Mouse (Mus musculus) small intestine, adult 2 months (tissue): Measurements from ENCODE around the gene Reep1. TPM values are rescaled to one million over a fixed set of nuclear protein-coding genes. Genes with fewer than 3 reads are reported as not detected.
A peak's percentile ranks its signal among the peaks of the same experiment; 100 is the strongest.

ENCODE experiments used
- H3K27ac ChIP-seq: fragments of 200-500 bp; 2 replicates; pipeline ENCODE4 v1.5.1; 2012; ENCODE audit warnings: low read depth, low read length, control low read depth, inconsistent platforms; ENCODE audit not compliant: insufficient read depth
- H3K27me3 ChIP-seq: fragments of 200-500 bp; 2 replicates; pipeline ENCODE4 v1.6.1; 2012; ENCODE audit warnings: mild to moderate bottlenecking, moderate library complexity, low read length, inconsistent platforms; ENCODE audit not compliant: control insufficient read depth, insufficient read depth
- H3K36me3 ChIP-seq: fragments of 200-500 bp; 2 replicates; pipeline ENCODE4 v1.6.1; 2012; ENCODE audit warnings: mild to moderate bottlenecking, low read length, control low read depth, inconsistent platforms; ENCODE audit not compliant: control insufficient read depth, insufficient read depth
- H3K4me1 ChIP-seq: fragments of 200-500 bp; 2 replicates; pipeline ENCODE4 v1.6.1; 2012; ENCODE audit warnings: low read length, inconsistent platforms, mixed read lengths; ENCODE audit not compliant: control insufficient read depth, insufficient read depth, insufficient read length
- H3K4me3 ChIP-seq: fragments of 200-500 bp; 2 replicates; pipeline ENCODE4 v1.5.1; 2012; ENCODE audit warnings: low read depth, mild to moderate bottlenecking, control low read depth, inconsistent platforms, low read length, moderate library complexity
- CTCF ChIP-seq: fragments of 200-500 bp; IDR thresholded peaks from 2 replicates; pipeline ENCODE4 v1.5.1; 2012; ENCODE audit warnings: low read depth, mild to moderate bottlenecking, control low read depth, inconsistent platforms, low read length, moderate library complexity, mixed read lengths; ENCODE audit not compliant: insufficient replicate concordance, insufficient read length; ENCODE audit errors: extremely low read depth
- POLR2A ChIP-seq: fragments of 200-500 bp; IDR thresholded peaks from 2 replicates; pipeline ENCODE4 v1.6.1; 2012; ENCODE audit warnings: low read depth, mild to moderate bottlenecking, control low read depth, inconsistent platforms, low read length, moderate library complexity
- WGBS: fragments of 180-500 bp; shearing (Covaris S2); methylation state at CpG from one replicate; pipeline ENCODE4 v1.1.7; 2018; 5-methylcytosine and 5-hydroxymethylcytosine counted together
- polyA plus RNA-seq: library from polyadenylated mRNA; depleted of rRNA; stranded (reverse); fragments of >200 nt; gene quantifications from 2 replicates; pipeline ENCODE4 v1.2.3, GENCODE M21; 2012

Gene Reep1
- polyA plus RNA-seq, 1 experiment, result 0.72 TPM

DNA sequence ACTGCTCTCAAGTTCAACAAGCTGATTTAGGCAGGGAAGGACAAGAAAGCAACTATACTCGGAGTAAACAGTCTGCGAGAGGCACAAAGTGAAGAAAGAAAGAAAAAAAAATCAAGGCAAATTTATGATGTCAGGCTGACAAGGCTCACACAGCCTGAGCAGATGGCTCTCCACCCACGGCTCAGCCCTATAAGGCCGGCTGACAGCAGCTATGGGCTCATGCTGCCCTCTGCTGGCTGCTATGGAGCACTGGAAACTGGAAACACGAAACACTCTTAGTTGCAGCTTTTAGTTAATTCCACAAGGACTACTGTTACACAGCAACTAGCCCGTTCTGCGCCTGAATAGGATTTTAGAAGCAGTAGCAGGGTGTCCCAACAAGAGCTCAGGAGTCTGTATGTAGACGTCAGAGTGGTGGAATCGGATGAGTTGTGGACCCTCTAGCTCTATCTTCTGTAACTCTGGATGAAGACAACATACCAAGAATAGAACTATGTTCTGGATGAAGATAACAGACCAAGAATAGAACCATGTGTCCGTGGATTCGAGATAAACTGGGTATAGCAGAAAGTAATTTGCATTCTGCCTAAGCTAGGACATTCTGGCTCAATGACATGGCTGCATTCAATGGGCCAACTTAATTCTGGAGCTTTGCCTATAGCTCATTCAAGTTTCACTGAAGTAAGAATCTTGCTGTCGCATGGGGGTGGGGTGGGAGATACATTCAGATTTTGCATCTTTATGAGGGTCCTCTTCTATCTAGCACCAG is 96.9 kb downstream of the Reep1 start:
- no peak overlapping the region for H3K27ac ChIP-seq
- no peaks in the 10 kb centered on the region for H3K4me1 ChIP-seq
- WGBS, result 15% methylated on average over 12 of the region's 12 CpGs
- H3K36me3 ChIP-seq, result no peaks in the 10 kb centered on the region
- TF ChIP-seq CTCF (peak; percentile 98), POLR2A (no peak)
- H3K27me3 ChIP-seq, result no peaks in the 10 kb centered on the region
- no peak overlapping the region for H3K4me3 ChIP-seq

DNA sequence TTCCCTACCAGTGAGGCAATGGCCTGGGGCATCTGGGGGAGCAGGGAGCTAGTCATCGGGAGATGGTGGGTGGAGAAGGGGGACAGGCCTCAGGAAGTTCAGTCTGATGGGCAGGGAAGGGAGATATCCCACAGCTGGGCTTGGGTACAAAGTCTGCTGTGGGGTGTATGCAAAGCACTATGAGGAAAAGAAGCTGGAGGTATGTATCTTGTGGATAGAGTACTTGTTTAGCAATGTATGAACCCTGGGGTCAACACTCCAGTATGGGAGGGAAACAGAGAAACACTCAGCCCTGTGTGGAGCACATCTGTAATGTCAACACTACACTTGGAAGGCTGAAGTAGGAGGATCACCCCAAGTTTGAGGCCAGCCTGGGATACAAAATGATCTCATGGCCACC is 99.4 kb downstream of the Reep1 start:
- Histone ChIP-seq H3K4me3 (no peak overlapping the region), H3K27me3 (no peaks in the 10 kb centered on the region), H3K4me1 (no peaks in the 10 kb centered on the region), H3K36me3 (peaks cover 4% of the 10 kb centered on the region; the same call in 1 of the 2 replicates), H3K27ac (no peak overlapping the region)
- TF ChIP-seq CTCF (no peak), POLR2A (no peak)
- 25% methylated on average over 1 of the region's 1 CpGs for WGBS

DNA sequence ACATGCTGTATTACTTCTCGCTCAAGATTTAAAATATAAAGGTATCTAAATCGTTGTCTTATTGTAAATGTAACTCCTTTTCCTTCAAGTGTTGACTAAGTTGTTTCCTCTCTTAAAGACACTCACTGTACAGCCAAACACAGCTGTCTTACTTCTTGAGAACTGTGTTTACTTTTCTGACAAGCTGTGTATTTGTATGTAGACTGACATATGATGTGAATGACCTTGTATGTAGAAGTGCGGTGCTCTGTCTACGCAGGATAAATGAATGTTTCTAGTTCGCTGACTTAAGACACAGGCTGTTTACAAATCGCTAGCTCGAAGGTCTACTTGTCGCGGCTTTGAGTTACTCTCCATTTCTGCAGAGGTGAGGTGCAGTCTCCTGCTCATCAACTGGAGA is 102.5 kb downstream of the Reep1 start:
- Histone ChIP-seq H3K36me3 (peaks cover 9% of the 10 kb centered on the region), H3K4me1 (no peaks in the 10 kb centered on the region), H3K27ac (no peak overlapping the region), H3K27me3 (no peaks in the 10 kb centered on the region), H3K4me3 (no peak overlapping the region)
- TF ChIP-seq CTCF (no peak), POLR2A (no peak)
- 73% methylated on average over 9 of the region's 9 CpGs for WGBS

DNA sequence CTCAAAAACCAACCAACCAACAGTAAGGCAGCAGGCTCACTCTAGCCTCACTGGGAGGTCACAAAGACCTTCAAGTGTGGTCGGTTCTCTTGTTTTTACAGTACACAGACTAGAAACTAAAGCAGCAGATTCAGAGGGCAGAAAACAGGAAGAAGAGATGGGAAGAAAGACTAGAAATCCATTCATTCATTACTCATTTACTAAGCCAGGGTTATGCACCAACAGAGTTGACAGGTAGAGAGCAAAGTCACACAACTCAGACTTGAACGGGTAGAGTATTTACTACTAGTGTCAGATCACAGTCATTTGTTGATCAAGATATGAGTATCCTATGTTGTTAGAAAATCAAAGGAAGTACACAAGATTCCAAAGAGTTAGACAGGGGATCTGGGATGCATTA is 105.5 kb downstream of the Reep1 start:
- peaks cover 33% of the 10 kb centered on the region for H3K36me3 ChIP-seq
- 65% methylated on average over 2 of the region's 2 CpGs for WGBS

DNA sequence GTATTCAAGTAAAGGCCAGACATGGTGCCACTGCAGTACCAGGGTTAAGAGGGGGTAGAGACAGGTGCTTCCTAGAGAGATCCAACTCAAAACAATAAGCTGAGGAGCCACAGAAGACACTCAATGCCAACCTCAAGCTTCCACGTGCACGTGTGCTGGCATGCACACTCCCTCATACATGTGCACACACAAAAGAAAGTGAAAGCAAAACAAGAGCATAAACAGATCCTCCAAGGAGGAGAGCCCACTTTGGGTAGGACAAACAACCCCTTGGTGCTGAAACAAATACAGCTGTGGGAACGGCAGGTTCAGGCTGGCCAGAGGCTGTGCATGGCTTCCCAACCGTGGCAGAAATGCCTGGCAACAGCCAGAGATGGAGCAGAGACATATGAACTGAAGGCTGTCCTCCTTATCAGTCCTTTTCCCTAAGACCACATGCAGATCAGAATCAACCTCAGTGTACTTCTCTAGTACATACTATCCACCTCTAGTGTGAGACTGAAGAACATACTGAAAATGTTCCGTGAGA is 112.5 kb downstream of the Reep1 start:
- no peaks in the 10 kb centered on the region for H3K27me3 ChIP-seq
- 71% methylated on average over 5 of the region's 5 CpGs for WGBS
- H3K4me1 ChIP-seq, result no peaks in the 10 kb centered on the region; the same call in 1 of the 2 replicates
- TF ChIP-seq CTCF, result no peak
- no peak for TF ChIP-seq POLR2A
- H3K36me3 ChIP-seq, result peaks cover 33% of the 10 kb centered on the region
- no peak overlapping the region for H3K4me3 ChIP-seq
- H3K27ac ChIP-seq, result no peak overlapping the region

More for the DNA sequence above, 105.5 kb downstream of the Reep1 start:
- no peaks in the 10 kb centered on the region for H3K27me3 ChIP-seq
- no peak overlapping the region for H3K4me3 ChIP-seq
- no peak overlapping the region for H3K27ac ChIP-seq
- TF ChIP-seq POLR2A, result no peak
- TF ChIP-seq CTCF, result no peak
- H3K4me1 ChIP-seq, result no peaks in the 10 kb centered on the region

DNA sequence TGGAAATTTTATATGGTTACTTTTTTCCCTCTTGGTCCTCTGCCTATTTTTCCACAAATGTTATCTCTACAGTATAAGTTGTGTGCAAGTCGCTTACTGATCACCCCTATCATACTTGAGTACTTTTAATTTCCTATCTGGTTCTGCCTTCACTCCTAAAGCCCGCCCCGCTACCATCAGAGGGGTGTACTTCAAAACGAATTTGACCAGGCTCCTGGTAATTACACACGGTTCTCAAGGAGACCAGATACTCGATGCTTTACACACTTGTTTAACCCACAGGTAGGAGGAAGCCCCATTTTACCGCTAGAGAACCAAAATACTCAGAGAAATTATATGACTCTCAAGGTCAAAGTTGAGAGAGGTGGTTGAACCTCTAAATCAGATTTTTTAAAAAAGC is 115.7 kb downstream of the Reep1 start:
- under 1% methylated on average over 7 of the region's 7 CpGs for WGBS
- peaks cover 6% of the 10 kb centered on the region for H3K36me3 ChIP-seq

DNA sequence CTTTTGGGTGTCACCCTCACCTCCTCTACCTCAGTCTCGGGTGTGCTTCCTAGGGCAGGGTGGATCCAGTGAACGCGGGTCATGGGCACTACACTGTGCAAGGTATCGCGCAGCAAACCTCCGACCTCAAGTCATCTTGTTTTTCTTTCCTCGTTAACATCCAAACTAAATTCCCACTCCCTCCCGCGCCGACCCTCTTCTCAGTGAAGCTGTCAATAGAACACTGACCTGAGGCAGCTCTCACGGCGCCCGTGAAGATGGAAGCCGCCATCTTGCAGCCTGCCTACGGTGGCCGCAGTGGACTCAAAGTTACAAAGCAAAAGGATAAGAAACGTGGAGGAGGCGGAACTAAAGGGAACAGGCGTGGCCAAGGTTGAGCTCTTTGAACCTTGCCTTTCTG is 116.1 kb downstream of the Reep1 start:
- peak; percentile 87 for TF ChIP-seq POLR2A
- TF ChIP-seq CTCF, result no peak
- 0% methylated on average over 19 of the region's 19 CpGs for WGBS
- Histone ChIP-seq H3K27ac (peak overlapping the region; percentile 34; the same call in 1 of the 2 replicates), H3K27me3 (no peaks in the 10 kb centered on the region), H3K4me1 (no peaks in the 10 kb centered on the region; the same call in 1 of the 2 replicates), H3K4me3 (peak overlapping the region; percentile 99), H3K36me3 (peaks cover 2% of the 10 kb centered on the region)

More for the DNA sequence above, 115.7 kb downstream of the Reep1 start:
- H3K4me1 ChIP-seq, result no peaks in the 10 kb centered on the region; the same call in 1 of the 2 replicates
- H3K27ac ChIP-seq, result no peak overlapping the region
- H3K27me3 ChIP-seq, result no peaks in the 10 kb centered on the region
- H3K4me3 ChIP-seq, result peak overlapping the region; percentile 99
- no peak for TF ChIP-seq POLR2A
- TF ChIP-seq CTCF, result no peak
